ENCODE assay signal across 8 mouse cellular contexts in the genomic region with DNA sequence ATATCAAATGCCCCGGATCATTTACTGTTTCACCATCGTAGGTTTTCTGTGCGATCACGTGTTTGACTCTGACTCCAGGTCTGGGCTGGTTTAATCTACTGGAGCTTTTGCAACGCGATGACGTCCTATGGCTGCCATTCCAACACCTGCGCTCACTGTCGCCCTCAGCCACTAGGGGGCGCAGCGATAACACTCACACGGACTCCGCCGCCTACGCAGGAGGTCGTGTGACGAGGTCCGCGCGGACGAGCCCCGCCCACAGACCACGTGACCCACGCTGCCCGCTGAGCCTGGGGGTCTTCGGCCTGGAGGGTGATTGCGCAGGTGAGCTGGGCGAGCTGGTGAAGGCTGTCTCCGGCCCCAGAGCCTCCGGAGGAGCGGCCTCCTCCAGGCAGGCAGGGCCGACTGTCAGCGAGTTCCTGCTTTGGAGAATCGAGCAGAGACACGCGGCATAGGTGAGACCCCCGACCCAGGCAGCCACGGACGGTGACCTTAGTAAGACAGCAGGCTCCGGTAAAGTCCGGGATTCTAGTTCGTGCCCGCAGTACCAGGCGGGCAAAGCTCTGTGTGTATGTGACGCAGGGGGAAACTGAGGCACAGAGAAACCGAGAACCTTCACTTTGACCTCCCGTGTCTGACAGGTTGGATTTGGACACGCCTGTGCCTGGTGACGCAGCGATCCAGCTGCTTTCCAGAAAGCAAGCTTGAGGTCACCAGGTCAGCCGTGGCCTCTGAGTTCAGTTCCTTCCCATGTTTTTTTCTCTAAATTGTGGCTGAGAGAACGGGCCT. TPM values are rescaled to one million over a fixed set of nuclear protein-coding genes. Genes with fewer than 3 reads are reported as not detected.
DNase-seq lines count a peak whose midpoint lies in the region; ATAC-seq and TF ChIP-seq lines count a peak whose summit lies in the region.

A gene (plus strand): TSS at position 120 of the 789 bp plus-strand sequence.

- no peaks in the 10 kb centered on the region for H3K27me3 ChIP-seq in Patski
- no peaks in the 10 kb centered on the region for H3K27me3 ChIP-seq in hindbrain, embryonic 13.5 days

- H3K4me2 ChIP-seq in hindbrain, embryonic 13.5 days: peak within 1 kb of the TSS; percentile 83

- in situ Hi-C loops in Patski (cut with MboI; ENCODE audit: low pct_unique_long_range_greater_than_20kb): no loop called here

- POLR2A ChIA-PET in Patski (lab: Charles Lee): interaction anchor here (1.0 to 1.2 kb wide), 2 partner anchors 18 to 19 kb away, joined by 3 read pairs; no protein-coding TSS in a partner anchor

- H3K9me3 ChIP-seq in hindbrain, embryonic 13.5 days: no peaks in the 10 kb centered on the region

- H3K4me1 ChIP-seq in hindbrain, embryonic 13.5 days (replicated peaks): peaks cover 42% of the 10 kb centered on the region

- DNase-seq in Patski (ENCODE audit: low read depth, low spot score): no peak
- DNase-seq in cerebellum, postnatal 14 days: peak; percentile 98 to 99
- peak; percentile 91 to 95 for DNase-seq in frontal cortex, postnatal 14 days (ENCODE audit: low spot score in 2 of 2)
- DNase-seq in layer of hippocampus, postnatal 25 days (ENCODE audit: extremely low spot score in 1 of 2, low spot score in 1 of 2): peak; percentile 96 to 99
- peak; percentile 96 for DNase-seq in lung, postnatal 25 days (ENCODE audit: low spot score)
- DNase-seq in retina, embryonic 14.5 days (ENCODE audit: low spot score): peak; percentile 98
- DNase-seq in thymus, postnatal 4 days: peak; percentile 99

- peak; percentile 68 for ATAC-seq in Patski
- peak; percentile 88 for ATAC-seq in hindbrain, embryonic 13.5 days (ENCODE audit: low FRiP score)

- peaks cover 42% of the 10 kb centered on the region for H3K36me3 ChIP-seq in hindbrain, embryonic 13.5 days

- no peak for TF ChIP-seq CTCF in Patski (IDR thresholded peaks at IDR 0.05)

- H3K27ac ChIP-seq in hindbrain, embryonic 13.5 days: peak within 1 kb of the TSS; percentile 58; the same call in 1 of the 2 replicates

- H3K4me3 ChIP-seq in hindbrain, embryonic 13.5 days: peak within 1 kb of the TSS; percentile 55

- WGBS in hindbrain, embryonic 13.5 days: 5% methylated on average over 52 of the region's 52 CpGs

- CTCF ChIA-PET in Patski (lab: Charles Lee): interaction anchor here (0.6 to 2.2 kb wide), 6 partner anchors 8 to 54 kb away, joined by 3 to 9 read pairs (median 4); no protein-coding TSS in a partner anchor

- H3K9ac ChIP-seq in hindbrain, embryonic 13.5 days: peak within 1 kb of the TSS; percentile 78

RNA-seq across cellular contexts. Expression of the gene that starts here (rescaled TPM):
- 263 TPM for polyA plus RNA-seq in Patski (2021)
- 59.6 and 62.3 TPM in 2 replicates for polyA plus RNA-seq in hindbrain, embryonic 13.5 days (2015; fragmentation: Nextera tagmentation; extraction: Ambion mirVana)
- total RNA-seq in layer of hippocampus, postnatal 25 days (2021): 100 to 1,000 TPM; 304 to 308 TPM
